Mouse (Mus musculus): ENCODE measurements at regions not wholly inside any gene's neighbourhood (a gene's known extent, or its start where the extent isn't known, plus 50 kb on each side); places are given as distances from the start of the nearest gene placed in this dataset.

DNA sequence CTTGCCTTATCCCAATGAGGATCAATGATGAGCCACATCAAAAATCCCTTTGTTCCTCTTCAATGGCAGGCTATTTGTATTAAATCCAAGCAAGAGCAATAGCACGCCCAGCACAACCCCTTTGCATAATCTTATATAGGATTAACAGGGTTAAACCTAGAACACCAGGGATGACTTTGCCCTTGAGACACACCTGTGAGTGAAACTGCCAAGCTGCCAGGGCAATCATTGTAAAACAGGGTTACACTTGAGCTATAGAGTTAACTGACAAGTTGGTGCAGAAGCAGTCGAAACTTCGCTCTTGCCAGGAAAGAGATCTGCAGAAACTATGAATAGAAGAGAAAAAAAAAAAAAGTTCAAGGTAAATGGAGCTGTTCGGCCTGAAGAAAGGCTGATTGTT is 167.6 kb downstream of the Klf6 start:
- TF ChIP-seq CTCF (IDR thresholded peaks at IDR 0.05; ENCODE audit: insufficient read depth, low read depth, low read length) = no peak
- no peak for TF ChIP-seq POLR2A (IDR thresholded peaks at IDR 0.05; ENCODE audit: insufficient read depth, low read depth, low read length)
